Mouse (Mus musculus): ENCODE measurements around the gene Rps16.

DNA sequence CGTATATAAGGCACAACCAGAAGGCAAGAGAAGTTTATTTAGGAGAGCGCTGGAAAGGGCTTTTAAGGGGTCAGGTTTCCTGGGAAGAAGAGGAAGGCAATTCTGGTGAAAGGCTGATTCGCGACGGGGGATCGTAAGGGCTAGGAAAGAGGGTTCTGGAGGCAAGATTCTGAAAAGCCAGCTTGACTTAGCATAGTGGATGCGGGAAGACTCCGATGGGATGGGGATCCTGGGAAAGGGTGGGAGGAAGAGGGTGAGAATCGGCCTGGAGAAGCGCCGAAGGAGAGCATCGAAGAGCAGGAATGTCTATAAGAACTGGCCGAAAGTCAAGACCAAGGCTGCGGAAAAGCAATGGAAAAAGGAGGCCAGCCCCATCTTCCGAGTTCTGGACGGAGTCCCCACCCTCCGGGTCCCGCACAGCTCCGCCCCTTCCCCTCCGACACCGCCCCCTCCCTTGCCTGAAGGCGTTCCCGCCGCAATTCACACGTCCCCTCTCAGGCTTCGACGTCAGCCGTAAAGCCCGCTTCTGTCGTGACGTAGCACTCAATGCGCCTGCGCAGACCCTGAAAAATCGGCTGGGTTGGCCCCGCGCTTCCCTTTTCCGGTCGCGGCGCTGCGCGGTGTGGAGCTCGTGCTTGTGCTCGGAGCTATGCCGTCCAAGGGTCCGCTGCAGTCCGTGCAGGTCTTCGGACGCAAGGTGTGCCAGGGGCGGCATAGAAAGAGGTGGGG lies at the start of gene Rps16:
- TF ChIP-seq TAL1 (IDR thresholded peaks at IDR 0.05; ENCODE audit: low read length), result no peak
- TF ChIP-seq GATA1 (IDR thresholded peaks at IDR 0.05; ENCODE audit: low read length), result no peak
